Mouse (Mus musculus): Measurements from ENCODE around the gene Hspa1l. TPM values are rescaled to one million over a fixed set of nuclear protein-coding genes. Genes with fewer than 3 reads are reported as not detected.
A peak's percentile ranks its signal among the peaks of the same experiment; 100 is the strongest.
"Not testable (repeated sequence)": the region's sequence is repeated elsewhere in the genome, so short reads cannot be mapped to it uniquely, and the experiment has no call there.

Gene Hspa1l
- polyA plus RNA-seq (2015; fragmentation: Nextera tagmentation; extraction: Ambion mirVana): 1.0 and 1.3 TPM in 2 replicates

DNA sequence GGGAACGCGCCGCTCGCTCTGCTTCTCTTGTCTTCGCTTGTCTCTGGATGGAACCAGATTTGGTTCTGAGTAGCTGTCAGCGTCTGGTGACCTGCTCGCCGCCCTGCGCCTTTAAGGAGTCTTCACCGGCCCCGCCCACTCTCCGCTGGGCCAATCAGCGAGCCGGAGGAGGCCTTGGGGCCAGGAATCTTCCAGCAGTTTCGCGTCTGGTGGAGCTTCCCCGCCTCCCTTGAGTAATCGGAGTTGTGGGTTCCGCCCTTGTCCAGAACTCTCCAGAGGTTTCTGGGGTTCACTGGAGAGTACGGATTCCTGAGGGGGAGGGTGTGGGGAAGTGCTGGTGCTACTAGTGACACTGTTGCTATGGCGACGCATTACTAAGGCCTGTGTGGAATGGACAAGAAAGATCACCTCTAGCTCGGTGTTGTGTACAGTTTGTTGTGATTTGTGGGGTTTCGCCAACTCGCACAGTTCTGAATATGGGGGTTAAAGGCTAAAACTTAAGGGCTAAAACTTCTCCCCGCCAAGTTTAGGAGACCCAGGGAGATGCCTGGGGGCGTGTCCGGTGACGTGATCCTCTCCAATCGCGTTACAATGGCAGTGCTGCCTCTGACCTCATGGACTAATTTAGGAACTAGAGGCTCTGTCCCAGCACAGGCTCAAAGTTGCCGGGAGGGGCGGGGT is at the start of gene Hspa1l, which contains the start of gene Hspa1a:
Gene Hspa1l, plus strand, starts transcription at position 635 of the 681 bp plus-strand sequence.
Gene Hspa1a, minus strand, starts transcription at position 88 of the 681 bp plus-strand sequence.
- Histone ChIP-seq H3K9ac (replicated peaks; ENCODE audit: low read length) (peak within 1 kb of the TSS; percentile 54), H3K4me2 (replicated peaks; ENCODE audit: low read depth, low read length) (peak within 1 kb of the TSS; percentile 84), H3K27me3 (ENCODE audit: insufficient read depth, low read length) (peaks cover 23% of the 10 kb centered on the region), H3K27ac (ENCODE audit: low read length) (peak within 1 kb of the TSS; percentile 55), H3K4me3 (ENCODE audit: low read length) (peak within 1 kb of the TSS; percentile 47)
- WGBS: under 1% methylated on average over 26 of the region's 33 CpGs
- not testable (repeated sequence) for H3K4me1 ChIP-seq (ENCODE audit: insufficient read depth, low read length); H3K9me3 ChIP-seq (ENCODE audit: low read length); H3K36me3 ChIP-seq (ENCODE audit: insufficient read depth, low read length)
- ATAC-seq (ENCODE audit: low FRiP score, low TSS enrichment): peak; percentile 95

DNA sequence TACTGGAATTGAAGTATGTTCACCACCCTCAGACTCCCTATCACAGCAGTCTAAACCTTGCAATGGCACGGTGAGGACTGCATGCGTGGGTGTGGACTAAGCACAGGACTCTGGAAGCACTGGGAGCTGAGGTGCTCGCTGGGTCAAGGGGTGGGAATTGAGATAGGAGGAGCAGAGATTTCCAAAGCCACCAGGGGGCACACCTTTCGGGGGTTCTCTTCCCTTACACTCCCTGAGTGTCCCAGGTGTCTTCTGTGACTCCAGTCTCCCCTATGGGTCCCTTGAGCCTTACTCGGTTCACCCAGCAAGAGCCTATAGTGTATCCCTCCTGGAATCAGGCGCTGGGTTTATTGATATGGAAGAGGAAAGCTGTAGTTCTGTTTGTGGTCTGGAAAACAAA is 49.6 kb upstream of the Hspa1l start:
- Histone ChIP-seq H3K27ac (ENCODE audit: low read length) (no peak overlapping the region), H3K36me3 (ENCODE audit: insufficient read depth, low read length) (no peaks in the 10 kb centered on the region), H3K9me3 (ENCODE audit: low read length) (no peaks in the 10 kb centered on the region), H3K4me3 (ENCODE audit: low read length) (no peak overlapping the region), H3K4me2 (replicated peaks; ENCODE audit: low read depth, low read length) (no peak overlapping the region), H3K4me1 (ENCODE audit: insufficient read depth, low read length) (no peaks in the 10 kb centered on the region), H3K27me3 (ENCODE audit: insufficient read depth, low read length) (no peaks in the 10 kb centered on the region), H3K9ac (replicated peaks; ENCODE audit: low read length) (no peak overlapping the region)
- no peak for ATAC-seq (ENCODE audit: low FRiP score, low TSS enrichment)
- 33% methylated on average over 6 of the region's 6 CpGs for WGBS

DNA sequence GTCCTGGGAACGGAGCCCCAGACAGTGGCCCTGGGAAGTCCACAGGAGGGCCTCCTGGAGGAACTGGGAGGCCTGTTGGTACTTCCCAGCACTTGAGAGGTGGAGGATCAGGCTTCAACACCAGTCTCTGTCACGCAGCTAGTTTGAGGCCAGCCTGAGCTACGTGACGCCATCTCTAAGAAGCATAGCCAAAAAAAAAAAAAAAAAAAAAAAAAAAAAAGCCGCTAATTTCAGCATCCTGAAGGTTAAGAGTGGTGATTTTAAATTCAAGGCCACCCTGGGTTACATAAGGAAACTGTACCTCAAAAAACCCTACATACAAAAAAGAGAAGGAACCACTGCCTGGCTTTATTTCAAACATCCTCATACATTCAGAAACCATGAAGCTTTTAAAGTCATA is 48.2 kb upstream of the Hspa1l start:
- Histone ChIP-seq H3K27ac (ENCODE audit: low read length) (no peak overlapping the region), H3K9me3 (ENCODE audit: low read length) (no peaks in the 10 kb centered on the region), H3K4me1 (ENCODE audit: insufficient read depth, low read length) (no peaks in the 10 kb centered on the region), H3K4me3 (ENCODE audit: low read length) (no peak overlapping the region), H3K36me3 (ENCODE audit: insufficient read depth, low read length) (no peaks in the 10 kb centered on the region), H3K4me2 (replicated peaks; ENCODE audit: low read depth, low read length) (no peak overlapping the region), H3K9ac (replicated peaks; ENCODE audit: low read length) (no peak overlapping the region), H3K27me3 (ENCODE audit: insufficient read depth, low read length) (no peaks in the 10 kb centered on the region)
- 74% methylated on average over 5 of the region's 5 CpGs for WGBS
- no peak for ATAC-seq (ENCODE audit: low FRiP score, low TSS enrichment)

DNA sequence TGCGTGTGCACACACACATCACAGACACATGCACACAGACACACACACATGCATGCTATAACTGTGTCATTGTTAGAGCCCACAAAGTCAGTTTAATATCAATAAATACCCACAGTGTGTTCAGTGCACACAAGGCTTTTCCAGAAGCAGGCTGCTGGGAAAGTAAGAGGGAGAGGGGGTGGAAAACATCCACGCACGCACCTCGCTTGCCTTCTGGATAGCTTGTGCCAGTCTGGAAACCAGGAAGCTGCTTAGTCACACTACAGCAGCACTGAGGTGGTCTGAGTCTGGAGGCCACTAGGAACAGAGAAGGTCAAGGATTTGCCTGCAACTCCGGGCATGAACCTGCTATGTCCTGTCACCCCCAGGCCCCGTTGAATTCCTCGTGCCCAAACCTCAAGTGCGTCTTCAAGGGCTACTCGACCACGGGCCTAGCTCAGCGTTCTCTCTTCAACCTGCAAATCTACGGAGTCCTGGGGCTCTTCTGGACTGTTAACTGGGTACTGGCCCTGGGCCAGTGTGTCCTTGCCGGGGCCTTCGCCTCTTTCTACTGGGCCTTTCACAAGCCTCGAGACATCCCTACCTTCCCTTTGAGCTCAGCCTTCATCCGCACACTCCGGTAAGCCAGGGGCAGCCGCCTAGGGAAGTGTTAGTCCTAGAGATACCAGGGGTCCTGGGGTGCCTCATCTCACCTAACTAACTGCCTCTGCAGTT is 45.0 kb upstream of the Hspa1l start:
- H3K4me2 ChIP-seq (replicated peaks; ENCODE audit: low read depth, low read length): no peak overlapping the region
- no peak overlapping the region for H3K9ac ChIP-seq (replicated peaks; ENCODE audit: low read length)
- no peak overlapping the region for H3K27ac ChIP-seq (ENCODE audit: low read length)
- no peaks in the 10 kb centered on the region for H3K9me3 ChIP-seq (ENCODE audit: low read length)
- H3K27me3 ChIP-seq (ENCODE audit: insufficient read depth, low read length): no peaks in the 10 kb centered on the region
- ATAC-seq (ENCODE audit: low FRiP score, low TSS enrichment): no peak
- WGBS: 86% methylated on average over 18 of the region's 18 CpGs
- H3K36me3 ChIP-seq (ENCODE audit: insufficient read depth, low read length): no peaks in the 10 kb centered on the region
- peaks cover 7% of the 10 kb centered on the region for H3K4me1 ChIP-seq (ENCODE audit: insufficient read depth, low read length)
- no peak overlapping the region for H3K4me3 ChIP-seq (ENCODE audit: low read length)

DNA sequence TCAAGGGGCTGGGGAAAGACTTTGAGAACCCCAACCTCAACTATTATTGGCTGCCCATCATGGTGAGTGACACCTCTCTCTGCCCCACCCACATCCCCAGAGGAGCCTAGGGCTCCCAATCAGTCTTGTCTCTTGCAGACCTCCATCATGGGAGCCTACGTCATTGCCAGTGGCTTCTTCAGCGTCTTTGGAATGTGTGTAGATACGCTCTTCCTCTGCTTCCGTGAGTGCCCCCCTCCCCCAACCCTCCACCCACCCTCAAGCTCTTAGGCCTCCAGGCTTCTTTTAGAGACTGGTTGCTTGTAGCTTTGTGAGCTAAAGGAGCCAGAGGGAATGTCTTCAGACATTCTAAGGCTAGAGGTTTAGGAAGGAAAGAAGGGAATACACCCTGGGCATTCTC is 43.7 kb upstream of the Hspa1l start:
- no peak for ATAC-seq (ENCODE audit: low FRiP score, low TSS enrichment)
- H3K4me3 ChIP-seq (ENCODE audit: low read length): no peak overlapping the region
- H3K27ac ChIP-seq (ENCODE audit: low read length): no peak overlapping the region
- no peaks in the 10 kb centered on the region for H3K36me3 ChIP-seq (ENCODE audit: insufficient read depth, low read length)
- no peak overlapping the region for H3K4me2 ChIP-seq (replicated peaks; ENCODE audit: low read depth, low read length)
- 69% methylated on average over 4 of the region's 4 CpGs for WGBS
- peaks cover 7% of the 10 kb centered on the region for H3K4me1 ChIP-seq (ENCODE audit: insufficient read depth, low read length)
- H3K27me3 ChIP-seq (ENCODE audit: insufficient read depth, low read length): no peaks in the 10 kb centered on the region
- H3K9me3 ChIP-seq (ENCODE audit: low read length): no peaks in the 10 kb centered on the region
- H3K9ac ChIP-seq (replicated peaks; ENCODE audit: low read length): no peak overlapping the region

DNA sequence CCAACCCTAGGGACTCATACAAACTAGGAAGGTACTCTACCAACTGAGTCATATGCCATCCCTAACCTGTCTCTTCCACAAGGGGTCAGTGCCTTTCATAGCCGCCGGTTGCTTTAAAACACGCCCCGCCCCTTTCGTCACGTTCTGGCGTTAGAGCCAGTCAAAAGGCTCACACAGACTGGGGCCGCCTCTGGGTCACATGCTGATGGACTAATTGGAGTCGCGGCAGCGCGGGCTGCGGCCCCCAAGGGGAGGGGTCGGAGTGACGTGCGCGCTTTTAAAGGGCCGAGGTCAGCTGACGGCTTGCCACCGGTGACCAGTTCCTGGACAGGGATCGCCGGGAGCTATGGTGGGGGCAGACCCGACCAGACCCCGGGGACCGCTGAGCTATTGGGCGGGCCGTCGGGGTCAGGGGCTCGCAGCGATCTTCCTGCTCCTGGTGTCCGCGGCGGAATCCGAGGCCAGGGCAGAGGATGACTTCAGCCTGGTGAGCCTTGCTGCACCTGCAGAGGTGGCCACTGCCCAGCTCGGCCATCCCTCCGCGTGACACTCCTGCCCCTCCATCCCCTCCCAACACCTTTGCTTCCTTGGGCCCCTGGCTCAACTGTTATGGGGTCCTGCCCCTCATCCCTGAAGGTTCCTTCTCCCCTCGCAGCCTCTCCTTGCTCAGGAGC is 41.3 kb upstream of the Hspa1l start, which contains the start of gene Neu1:
Gene Neu1, plus strand, starts transcription at position 193 of the 674 bp plus-strand sequence.
- under 1% methylated on average over 38 of the region's 38 CpGs for WGBS
- Histone ChIP-seq H3K4me2 (replicated peaks; ENCODE audit: low read depth, low read length) (peak within 1 kb of the TSS; percentile 74), H3K27me3 (ENCODE audit: insufficient read depth, low read length) (no peaks in the 10 kb centered on the region), H3K9me3 (ENCODE audit: low read length) (no peaks in the 10 kb centered on the region), H3K4me3 (ENCODE audit: low read length) (peak within 1 kb of the TSS; percentile 76), H3K4me1 (ENCODE audit: insufficient read depth, low read length) (peaks cover 14% of the 10 kb centered on the region), H3K27ac (ENCODE audit: low read length) (peak within 1 kb of the TSS; percentile 57), H3K9ac (replicated peaks; ENCODE audit: low read length) (peak within 1 kb of the TSS; percentile 83), H3K36me3 (ENCODE audit: insufficient read depth, low read length) (no peaks in the 10 kb centered on the region)
- peak; percentile 98 for ATAC-seq (ENCODE audit: low FRiP score, low TSS enrichment)

DNA sequence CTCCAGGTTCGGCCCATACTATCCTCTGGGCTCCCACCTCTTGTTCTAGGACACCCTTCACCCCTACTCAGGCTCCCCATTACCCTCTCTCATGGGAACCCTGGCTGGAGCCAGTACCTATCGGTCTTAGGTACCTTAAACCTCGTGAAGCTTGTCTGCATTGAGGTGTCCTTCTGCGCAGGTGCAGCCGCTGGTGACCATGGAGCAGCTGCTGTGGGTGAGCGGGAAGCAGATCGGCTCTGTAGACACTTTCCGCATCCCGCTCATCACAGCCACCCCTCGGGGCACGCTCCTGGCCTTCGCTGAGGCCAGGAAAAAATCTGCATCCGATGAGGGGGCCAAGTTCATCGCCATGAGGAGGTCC is 40.8 kb upstream of the Hspa1l start:
- Histone ChIP-seq H3K4me1 (ENCODE audit: insufficient read depth, low read length) (peaks cover 14% of the 10 kb centered on the region), H3K36me3 (ENCODE audit: insufficient read depth, low read length) (no peaks in the 10 kb centered on the region), H3K9me3 (ENCODE audit: low read length) (no peaks in the 10 kb centered on the region), H3K27ac (ENCODE audit: low read length) (peak overlapping the region; percentile 20), H3K4me2 (replicated peaks; ENCODE audit: low read depth, low read length) (peak overlapping the region; percentile 74), H3K27me3 (ENCODE audit: insufficient read depth, low read length) (no peaks in the 10 kb centered on the region), H3K9ac (replicated peaks; ENCODE audit: low read length) (peak overlapping the region; percentile 83), H3K4me3 (ENCODE audit: low read length) (peak overlapping the region; percentile 76)
- 11% methylated on average over 14 of the region's 14 CpGs for WGBS
- ATAC-seq (ENCODE audit: low FRiP score, low TSS enrichment): peak; percentile 46

DNA sequence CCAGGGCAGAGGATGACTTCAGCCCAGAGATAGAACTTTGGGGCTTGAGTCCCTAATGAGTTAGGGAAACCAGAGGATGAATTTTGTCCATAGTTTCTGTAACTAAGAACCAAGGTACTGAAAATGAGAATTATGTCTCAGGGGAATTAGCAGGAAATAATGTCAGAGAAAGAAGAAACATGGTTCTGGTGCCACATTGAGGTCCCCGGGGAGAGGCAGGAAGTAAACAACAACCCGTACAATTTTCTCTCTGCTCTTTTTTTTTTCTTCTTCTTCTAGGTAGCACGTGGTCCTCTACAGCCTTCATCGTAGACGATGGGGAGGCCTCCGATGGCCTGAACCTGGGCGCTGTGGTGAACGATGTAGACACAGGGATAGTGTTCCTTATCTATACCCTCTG is 40.2 kb upstream of the Hspa1l start:
- H3K27me3 ChIP-seq (ENCODE audit: insufficient read depth, low read length): no peaks in the 10 kb centered on the region
- no peaks in the 10 kb centered on the region for H3K36me3 ChIP-seq (ENCODE audit: insufficient read depth, low read length)
- H3K4me2 ChIP-seq (replicated peaks; ENCODE audit: low read depth, low read length): peak overlapping the region; percentile 74
- H3K27ac ChIP-seq (ENCODE audit: low read length): no peak overlapping the region
- H3K9me3 ChIP-seq (ENCODE audit: low read length): no peaks in the 10 kb centered on the region
- H3K4me1 ChIP-seq (ENCODE audit: insufficient read depth, low read length): peaks cover 14% of the 10 kb centered on the region
- ATAC-seq (ENCODE audit: low FRiP score, low TSS enrichment): no peak
- H3K9ac ChIP-seq (replicated peaks; ENCODE audit: low read length): peak overlapping the region; percentile 83
- peak overlapping the region; percentile 76 for H3K4me3 ChIP-seq (ENCODE audit: low read length)
- 85% methylated on average over 8 of the region's 8 CpGs for WGBS

DNA sequence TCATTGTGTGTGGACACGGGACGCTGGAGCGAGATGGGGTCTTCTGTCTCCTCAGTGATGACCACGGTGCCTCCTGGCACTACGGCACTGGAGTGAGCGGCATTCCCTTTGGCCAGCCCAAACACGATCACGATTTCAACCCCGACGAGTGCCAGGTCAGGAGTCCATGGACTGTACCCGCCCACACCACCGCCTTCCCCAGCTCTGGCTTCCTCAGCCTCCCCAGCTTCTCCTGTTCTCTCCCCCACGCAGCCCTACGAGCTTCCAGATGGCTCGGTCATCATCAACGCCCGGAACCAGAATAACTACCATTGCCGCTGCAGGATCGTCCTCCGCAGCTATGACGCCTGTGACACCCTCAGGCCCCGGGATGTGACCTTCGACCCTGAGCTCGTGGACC is 38.5 kb upstream of the Hspa1l start:
- H3K9me3 ChIP-seq (ENCODE audit: low read length): no peaks in the 10 kb centered on the region
- peaks cover 14% of the 10 kb centered on the region for H3K4me1 ChIP-seq (ENCODE audit: insufficient read depth, low read length)
- WGBS: 56% methylated on average over 24 of the region's 24 CpGs
- H3K9ac ChIP-seq (replicated peaks; ENCODE audit: low read length): no peak overlapping the region
- H3K36me3 ChIP-seq (ENCODE audit: insufficient read depth, low read length): no peaks in the 10 kb centered on the region
- ATAC-seq (ENCODE audit: low FRiP score, low TSS enrichment): no peak
- H3K4me2 ChIP-seq (replicated peaks; ENCODE audit: low read depth, low read length): peak overlapping the region; percentile 34
- no peaks in the 10 kb centered on the region for H3K27me3 ChIP-seq (ENCODE audit: insufficient read depth, low read length)
- no peak overlapping the region for H3K4me3 ChIP-seq (ENCODE audit: low read length)
- no peak overlapping the region for H3K27ac ChIP-seq (ENCODE audit: low read length)

Data from kidney, embryonic 16.5 days (tissue).